Mouse (Mus musculus): ENCODE measurements around the gene Apol7a. TPM values are rescaled to one million over a fixed set of nuclear protein-coding genes. Genes with fewer than 3 reads are reported as not detected.

Gene Apol7a
- polyA plus RNA-seq, 1 experiment from 2014 or later = 0.29 TPM

- ATAC-seq (ENCODE audit: low read depth) = peak; percentile 84
- Histone ChIP-seq H3K27me3 (no peaks in the 10 kb centered on the region), H3K9ac (peak overlapping the region; percentile 75), H3K27ac (replicated peaks) (peak overlapping the region; percentile 83), H3K4me3 (peak overlapping the region; percentile 31), H3K4me2 (peak overlapping the region; percentile 55), H3K9me3 (no peaks in the 10 kb centered on the region), H3K4me1 (replicated peaks) (peaks cover 66% of the 10 kb centered on the region), H3K36me3 (no peaks in the 10 kb centered on the region)
- 6% methylated on average over 29 of the region's 29 CpGs for WGBS
These were observed 40.4 kb downstream of the Apol7a start for GRCm38 (mm10) chr15:77358320-77359040.

DNA sequence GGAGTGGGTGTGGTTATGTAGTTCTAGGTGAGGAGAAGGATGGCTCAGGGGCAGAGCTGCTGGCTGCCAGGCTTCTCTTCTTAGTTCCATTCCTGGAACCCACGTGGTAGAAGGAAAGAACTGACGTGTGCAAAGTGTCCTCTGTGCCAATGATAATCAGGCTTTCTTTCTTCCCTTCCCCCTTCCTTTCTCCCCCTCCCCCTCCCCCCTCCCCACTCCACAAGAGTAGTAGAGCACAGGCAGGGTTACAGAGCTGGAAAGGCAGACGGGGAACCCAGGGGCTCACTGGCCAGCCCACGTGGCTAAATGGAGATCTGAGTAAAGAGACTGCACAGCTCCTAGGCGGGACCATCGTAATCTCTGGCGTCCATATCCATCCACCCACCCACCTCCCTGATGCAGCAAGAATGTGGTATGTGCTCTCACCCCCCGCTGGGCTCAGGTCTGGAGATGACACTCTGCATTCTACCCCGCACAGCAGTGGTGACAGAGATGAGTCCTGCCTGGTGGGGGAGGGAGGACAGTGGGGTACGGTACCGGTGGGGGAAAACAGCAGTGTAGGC is 42.6 kb downstream of the Apol7a start:
- peak overlapping the region; percentile 69 for H3K27ac ChIP-seq (replicated peaks)
- peak; percentile 21; the same call in 1 of the 2 replicates for ATAC-seq (ENCODE audit: low read depth)
- no peaks in the 10 kb centered on the region for H3K27me3 ChIP-seq
- 10% methylated on average over 11 of the region's 11 CpGs for WGBS
- H3K9ac ChIP-seq = peak overlapping the region; percentile 10; the same call in 1 of the 2 replicates
- no peaks in the 10 kb centered on the region for H3K36me3 ChIP-seq
- H3K4me1 ChIP-seq (replicated peaks) = peaks cover 61% of the 10 kb centered on the region
- peak overlapping the region; percentile 34 for H3K4me2 ChIP-seq
- peak overlapping the region; percentile 11; the same call in 1 of the 2 replicates for H3K4me3 ChIP-seq
- no peaks in the 10 kb centered on the region for H3K9me3 ChIP-seq

- Histone ChIP-seq H3K9me3 (no peaks in the 10 kb centered on the region), H3K4me2 (no peak overlapping the region), H3K27ac (replicated peaks) (peak overlapping the region; percentile 62), H3K36me3 (no peaks in the 10 kb centered on the region), H3K4me3 (no peak overlapping the region), H3K9ac (0 out of 2 replicates have a peak overlapping the region, but pooled peaks have one; percentile 9), H3K4me1 (replicated peaks) (peaks cover 61% of the 10 kb centered on the region), H3K27me3 (no peaks in the 10 kb centered on the region)
- WGBS = 53% methylated on average over 6 of the region's 6 CpGs
- no peak for ATAC-seq (ENCODE audit: low read depth)
These were observed 43.9 kb downstream of the Apol7a start for GRCm38 (mm10) chr15:77354848-77355551.

DNA sequence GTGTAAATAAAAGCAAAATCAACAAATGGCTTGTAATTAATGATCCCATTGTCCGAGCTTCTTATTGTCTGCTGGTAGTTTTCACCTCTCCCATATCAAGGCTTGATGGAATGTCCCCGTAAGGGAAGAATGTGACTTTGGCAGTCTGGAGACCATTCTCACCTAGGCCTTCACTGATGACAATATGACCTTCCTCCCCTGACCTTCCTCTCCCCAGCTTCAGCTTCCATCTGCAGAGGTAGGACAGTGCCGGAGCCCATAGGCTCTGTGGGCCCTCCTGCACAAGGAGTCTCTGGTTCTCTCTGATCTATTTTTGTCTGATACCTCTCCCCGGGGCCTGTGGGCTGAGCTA is 44.4 kb downstream of the Apol7a start:
- H3K4me1 ChIP-seq (replicated peaks) = peaks cover 56% of the 10 kb centered on the region

DNA sequence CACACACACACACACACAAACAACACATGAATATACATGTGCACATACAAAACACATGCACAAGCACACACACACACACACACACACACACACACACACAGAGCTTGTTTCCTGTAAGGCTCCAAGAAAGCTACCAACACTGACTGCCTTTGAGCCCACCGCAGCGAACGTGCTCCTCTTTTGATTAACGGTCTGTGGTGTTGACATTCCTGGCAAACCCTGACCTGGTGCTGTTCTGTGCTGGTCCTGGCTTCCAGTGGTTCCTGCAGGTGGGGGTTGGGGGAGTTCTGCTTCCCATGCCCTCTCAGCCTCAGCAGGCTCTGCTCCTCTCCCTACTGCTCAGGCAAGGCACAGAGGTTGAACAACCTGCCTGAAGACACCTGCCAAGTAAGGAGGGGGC is 45.1 kb downstream of the Apol7a start:
- Histone ChIP-seq H3K27me3 (no peaks in the 10 kb centered on the region), H3K9ac (no peak overlapping the region), H3K27ac (replicated peaks) (peak overlapping the region; percentile 33; the same call in 1 of the 2 replicates), H3K4me3 (no peak overlapping the region), H3K9me3 (no peaks in the 10 kb centered on the region), H3K36me3 (no peaks in the 10 kb centered on the region), H3K4me2 (no peak overlapping the region), H3K4me1 (replicated peaks) (peaks cover 49% of the 10 kb centered on the region)
- ATAC-seq (ENCODE audit: low read depth) = no peak
- WGBS = 38% methylated on average over 4 of the region's 4 CpGs

More for the DNA sequence above, 44.4 kb downstream of the Apol7a start:
- H3K4me2 ChIP-seq = no peak overlapping the region
- H3K9ac ChIP-seq = 0 out of 2 replicates have a peak overlapping the region, but pooled peaks have one; percentile 9
- H3K36me3 ChIP-seq = no peaks in the 10 kb centered on the region
- 49% methylated on average over 4 of the region's 4 CpGs for WGBS
- no peaks in the 10 kb centered on the region for H3K27me3 ChIP-seq
- no peak for ATAC-seq (ENCODE audit: low read depth)
- no peak overlapping the region for H3K4me3 ChIP-seq
- no peaks in the 10 kb centered on the region for H3K9me3 ChIP-seq
- H3K27ac ChIP-seq (replicated peaks) = peak overlapping the region; percentile 62

DNA sequence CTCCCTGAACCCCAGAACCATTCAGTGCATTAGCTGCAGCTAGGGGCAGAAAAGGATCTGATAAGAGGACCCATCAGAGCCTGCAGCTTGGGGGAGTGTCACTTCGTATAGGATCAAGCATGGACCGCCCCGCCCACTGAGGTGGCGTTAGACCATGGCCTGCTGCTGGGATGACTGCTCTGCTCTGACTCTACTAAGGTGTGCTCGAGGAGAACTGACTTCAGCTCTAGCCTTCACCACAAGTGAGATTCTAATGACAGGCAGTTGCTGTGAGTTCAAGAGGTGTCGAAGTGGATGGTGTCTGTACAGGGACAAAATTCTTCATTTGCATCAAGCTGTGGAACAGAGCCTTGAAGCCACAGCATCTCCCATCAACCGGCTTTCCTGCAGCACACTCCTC is 46.0 kb downstream of the Apol7a start:
- no peaks in the 10 kb centered on the region for H3K9me3 ChIP-seq
- ATAC-seq (ENCODE audit: low read depth) = no peak
- no peak overlapping the region for H3K9ac ChIP-seq
- no peak overlapping the region for H3K4me3 ChIP-seq
- whole genome bisulfite sequencing = 66% methylated on average over 7 of the region's 7 CpGs
- H3K4me1 ChIP-seq (replicated peaks) = peaks cover 48% of the 10 kb centered on the region
- H3K27me3 ChIP-seq = no peaks in the 10 kb centered on the region
- H3K36me3 ChIP-seq = no peaks in the 10 kb centered on the region
- no peak overlapping the region for H3K27ac ChIP-seq (replicated peaks)
- H3K4me2 ChIP-seq = no peak overlapping the region

DNA sequence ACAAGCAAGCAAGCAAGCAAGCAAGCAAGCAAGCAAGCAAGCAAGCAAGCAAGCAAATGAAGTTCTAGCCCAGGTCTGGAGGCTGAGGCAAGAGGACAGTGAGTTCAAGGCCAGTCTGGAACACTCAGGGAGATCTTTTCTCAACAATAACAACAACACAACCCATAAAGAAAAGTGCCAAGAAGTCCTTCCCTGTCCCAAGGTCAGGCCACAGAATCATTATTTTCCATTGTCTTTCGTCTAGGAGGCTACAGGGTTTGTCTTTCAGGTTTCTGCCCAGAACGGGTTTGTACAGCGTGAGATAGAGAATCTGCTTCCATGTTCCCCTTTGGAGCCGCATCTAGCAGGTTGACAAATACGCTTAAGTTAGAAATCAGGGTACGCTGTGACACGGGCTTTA is 48.8 kb downstream of the Apol7a start:
- H3K9me3 ChIP-seq = no peaks in the 10 kb centered on the region
- no peak overlapping the region for H3K27ac ChIP-seq (replicated peaks)
- WGBS = 90% methylated on average over 7 of the region's 7 CpGs
- ATAC-seq (ENCODE audit: low read depth) = no peak
- H3K4me1 ChIP-seq (replicated peaks) = peaks cover 27% of the 10 kb centered on the region
- H3K36me3 ChIP-seq = no peaks in the 10 kb centered on the region
- H3K27me3 ChIP-seq = no peaks in the 10 kb centered on the region
- no peak overlapping the region for H3K4me3 ChIP-seq
- no peak overlapping the region for H3K9ac ChIP-seq
- H3K4me2 ChIP-seq = no peak overlapping the region

DNA sequence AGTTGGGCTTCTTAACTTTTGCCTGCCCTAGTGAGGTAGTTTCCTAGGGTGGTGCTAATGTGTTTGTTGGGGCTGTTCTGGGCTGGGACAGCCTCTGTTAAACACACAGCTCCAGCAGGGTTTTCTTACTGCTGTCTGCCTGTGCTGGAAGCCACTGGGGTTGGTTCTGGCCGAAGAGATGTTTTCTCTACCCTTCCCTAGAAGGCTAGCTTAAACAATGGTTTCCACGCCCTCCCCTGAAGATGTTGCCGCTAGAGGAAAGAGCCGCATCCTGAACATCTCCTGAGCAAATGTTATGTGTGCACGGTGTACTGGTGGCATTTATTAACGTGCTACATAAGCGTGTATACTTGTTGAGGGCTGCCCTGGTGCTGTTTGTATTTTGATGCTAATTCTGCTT is 50.8 kb downstream of the Apol7a start:
- H3K9ac ChIP-seq = no peak overlapping the region
- H3K4me2 ChIP-seq = no peak overlapping the region
- H3K4me3 ChIP-seq = no peak overlapping the region
- ATAC-seq (ENCODE audit: low read depth) = no peak
- no peaks in the 10 kb centered on the region for H3K36me3 ChIP-seq
- peaks cover 26% of the 10 kb centered on the region for H3K4me1 ChIP-seq (replicated peaks)
- H3K27me3 ChIP-seq = no peaks in the 10 kb centered on the region
- WGBS = 79% methylated on average over 7 of the region's 7 CpGs
- no peaks in the 10 kb centered on the region for H3K9me3 ChIP-seq
- no peak overlapping the region for H3K27ac ChIP-seq (replicated peaks)

- H3K27ac ChIP-seq (replicated peaks) = peak overlapping the region; percentile 86
- H3K9ac ChIP-seq = peak overlapping the region; percentile 63; the same call in 1 of the 2 replicates
- 40% methylated on average over 17 of the region's 17 CpGs for WGBS
- no peaks in the 10 kb centered on the region for H3K36me3 ChIP-seq
- no peaks in the 10 kb centered on the region for H3K9me3 ChIP-seq
- no peaks in the 10 kb centered on the region for H3K27me3 ChIP-seq
- H3K4me2 ChIP-seq = peak overlapping the region; percentile 51
- H3K4me3 ChIP-seq = no peak overlapping the region
- ATAC-seq (ENCODE audit: low read depth) = no peak
- H3K4me1 ChIP-seq (replicated peaks) = peaks cover 37% of the 10 kb centered on the region
These were observed 54.5 kb downstream of the Apol7a start for GRCm38 (mm10) chr15:77344127-77345125.

- peak overlapping the region; percentile 63 for H3K9ac ChIP-seq
- H3K9me3 ChIP-seq = no peaks in the 10 kb centered on the region
- peaks cover 37% of the 10 kb centered on the region for H3K4me1 ChIP-seq (replicated peaks)
- no peaks in the 10 kb centered on the region for H3K36me3 ChIP-seq
- WGBS = 4% methylated on average over 13 of the region's 13 CpGs
- H3K27ac ChIP-seq (replicated peaks) = peak overlapping the region; percentile 86
- ATAC-seq (ENCODE audit: low read depth) = peak; percentile 80
- peak overlapping the region; percentile 51 for H3K4me2 ChIP-seq
- H3K27me3 ChIP-seq = no peaks in the 10 kb centered on the region
- peak overlapping the region; percentile 18; the same call in 1 of the 2 replicates for H3K4me3 ChIP-seq
These were observed 55.3 kb downstream of the Apol7a start for GRCm38 (mm10) chr15:77343527-77344091.

GRCm38 (mm10) chr15:77342962-77343526 is 55.9 kb downstream of the Apol7a start:
- H3K9ac ChIP-seq = peak overlapping the region; percentile 63
- no peaks in the 10 kb centered on the region for H3K9me3 ChIP-seq
- H3K36me3 ChIP-seq = no peaks in the 10 kb centered on the region
- whole genome bisulfite sequencing = 21% methylated on average over 18 of the region's 18 CpGs
- H3K4me2 ChIP-seq = peak overlapping the region; percentile 51
- H3K4me3 ChIP-seq = peak overlapping the region; percentile 18; the same call in 1 of the 2 replicates
- peak overlapping the region; percentile 86 for H3K27ac ChIP-seq (replicated peaks)
- peaks cover 42% of the 10 kb centered on the region for H3K4me1 ChIP-seq (replicated peaks)
- no peaks in the 10 kb centered on the region for H3K27me3 ChIP-seq
- no peak for ATAC-seq (ENCODE audit: low read depth)

Data from neural tube, embryonic 13.5 days (tissue).